Mouse (Mus musculus) heart, postnatal 14 days (tissue): ENCODE results near the gene Isca2. TPM values are rescaled to one million over a fixed set of nuclear protein-coding genes. Genes with fewer than 3 reads are reported as not detected.

Source experiments
- DNase-seq, 2 experiments: peaks; one replicate each; pipeline ENCODE4 v3.0.0; 2021 to 2022
- intact Hi-C: fragments of 180-260 bp; cut with DNase I; formaldehyde crosslinking; loops from one replicate; pipeline ENCODE4 v1.15.1; 2025
- long read RNA-seq, 2 experiments: library from polyadenylated mRNA; stranded (forward); transcript quantifications; one replicate each; pipeline ENCODE4 v2.0.0; 2021
- total RNA-seq, 2 experiments: library from RNA; stranded (reverse); gene quantifications; 2 replicates each; pipeline ENCODE4 v1.2.3; 2021

Isca2 gene
- total RNA-seq, result 10 to 100 TPM; 71.2 to 73.3 TPM
- long read RNA-seq, experiment 1, transcript Isca2-201 (4 exons, 883 nt), result major isoform, 42 of 66 reads
- long read RNA-seq, experiment 1, transcript Isca2-209 (2 exons, 843 nt), result minor isoform, 5 of 66 reads
- long read RNA-seq, experiment 1, transcript Isca2-203 (3 exons, 485 nt), result minor isoform, 11 of 66 reads
- long read RNA-seq, experiment 1, partial matches to known transcripts, result 1 of 66 reads
- long read RNA-seq, experiment 1, other reads (novel, unspliced or antisense), result 0 of 66 reads
- long read RNA-seq, experiment 2, transcript Isca2-209 (2 exons, 843 nt), result minor isoform, 8 of 66 reads
- long read RNA-seq, experiment 2, transcript Isca2-201 (4 exons, 883 nt), result major isoform, 35 of 66 reads
- long read RNA-seq, experiment 2, transcript Isca2-203 (3 exons, 485 nt), result minor isoform, 9 of 66 reads
- long read RNA-seq, experiment 2, transcript Isca2-208 (4 exons, 727 nt), result minor isoform, 7 of 66 reads
- long read RNA-seq, experiment 2, partial matches to known transcripts, result 2 of 66 reads
- long read RNA-seq, experiment 2, other reads (novel, unspliced or antisense), result 0 of 66 reads

GRCm38 (mm10) chr12:84772726-84773441 is at the start of gene Isca2, which contains the start of gene Npc2:
TSS of gene Isca2 (plus strand) at chr12:84773251.
TSS of gene Npc2 (minus strand) at chr12:84773152.
- peak; percentile 95 to 98 for DNase-seq
- intact Hi-C loops, result no loop called here

- DNase-seq, result no peak
- intact Hi-C loops, result no loop called here
Measured at GRCm38 (mm10) chr12:84726391-84726790, 46.7 kb upstream of the Isca2 start.

GRCm38 (mm10) chr12:84726986-84727385 is 46.1 kb upstream of the Isca2 start:
- no peak for DNase-seq
- intact Hi-C loops, result no loop called here

GRCm38 (mm10) chr12:84727434-84727833 is 45.6 kb upstream of the Isca2 start:
- DNase-seq, result no peak
- intact Hi-C loops, result no loop called here

- intact Hi-C loops, result no loop called here
- DNase-seq, result no peak
Measured at GRCm38 (mm10) chr12:84728421-84728820, 44.6 kb upstream of the Isca2 start.

GRCm38 (mm10) chr12:84733366-84733765 is 39.7 kb upstream of the Isca2 start:
- DNase-seq, result no peak
- intact Hi-C loops, result no loop called here

- no peak for DNase-seq
- intact Hi-C loops, result no loop called here
Measured at GRCm38 (mm10) chr12:84743496-84743895, 29.6 kb upstream of the Isca2 start.

GRCm38 (mm10) chr12:84745700-84746099 is 27.4 kb upstream of the Isca2 start:
- DNase-seq, result no peak
- intact Hi-C loops, result no loop called here

GRCm38 (mm10) chr12:84748134-84748533 is 24.9 kb upstream of the Isca2 start:
- no peak for DNase-seq
- intact Hi-C loops, result no loop called here

- peak; percentile 64 to 77 for DNase-seq
- intact Hi-C loops, result no loop called here
Measured at GRCm38 (mm10) chr12:84750661-84751060, 22.4 kb upstream of the Isca2 start.

- DNase-seq, result no peak
- intact Hi-C loops, result no loop called here
Measured at GRCm38 (mm10) chr12:84752131-84752977, 20.7 kb upstream of the Isca2 start.

GRCm38 (mm10) chr12:84755008-84755695 is 17.9 kb upstream of the Isca2 start:
- intact Hi-C loops, result loop anchor here (1.0 kb wide), 1 partner anchor 101 kb away; no protein-coding TSS in a partner anchor
- DNase-seq, result peak; percentile 73 to 78

- no peak for DNase-seq
- intact Hi-C loops, result no loop called here
Measured at GRCm38 (mm10) chr12:84756016-84756415, 17.0 kb upstream of the Isca2 start.

- no peak for DNase-seq
- intact Hi-C loops, result no loop called here
Measured at GRCm38 (mm10) chr12:84759063-84759462, 14.0 kb upstream of the Isca2 start.

- no peak for DNase-seq
- intact Hi-C loops, result no loop called here
Measured at GRCm38 (mm10) chr12:84762532-84762931, 10.5 kb upstream of the Isca2 start.

- intact Hi-C loops, result no loop called here
Measured at GRCm38 (mm10) chr12:84763577-84764218, 9.4 kb upstream of the Isca2 start.

GRCm38 (mm10) chr12:84764756-84765155 is 8.3 kb upstream of the Isca2 start:
- intact Hi-C loops, result no loop called here
- DNase-seq, result no peak

More at GRCm38 (mm10) chr12:84763577-84764218, 9.4 kb upstream of the Isca2 start:
- DNase-seq, result no peak

- no peak for DNase-seq
- intact Hi-C loops, result no loop called here
Measured at GRCm38 (mm10) chr12:84765506-84765905, 7.5 kb upstream of the Isca2 start.

- intact Hi-C loops, result no loop called here
- DNase-seq, result no peak
Measured at GRCm38 (mm10) chr12:84766113-84766735, 6.8 kb upstream of the Isca2 start.
